Mouse (Mus musculus): ENCODE results near the gene Atp8a2. TPM values are rescaled to one million over a fixed set of nuclear protein-coding genes. Genes with fewer than 3 reads are reported as not detected.
"Not testable (repeated sequence)": the region's sequence is repeated elsewhere in the genome, so short reads cannot be mapped to it uniquely, and the experiment has no call there.

Atp8a2 gene
- polyA plus RNA-seq, 1 experiment from 2014 or later, result 6.1 TPM

- not testable (repeated sequence) for H3K27me3 ChIP-seq; H3K4me2 ChIP-seq (replicated peaks); H3K4me3 ChIP-seq; ATAC-seq (ENCODE audit: insufficient number of reproducible peaks, insufficient read depth, low FRiP score, low TSS enrichment); H3K9ac ChIP-seq; H3K36me3 ChIP-seq; H3K9me3 ChIP-seq; H3K27ac ChIP-seq
- peaks cover 12% of the 10 kb centered on the region; the same call in 1 of the 2 replicates for H3K4me1 ChIP-seq
- 75% methylated on average over 3 of the region's 3 CpGs for WGBS
Measured at GRCm38 (mm10) chr14:59716443-59717085, 480.4 kb downstream of the Atp8a2 start.

- WGBS, result 45% methylated on average over 13 of the region's 13 CpGs
- Histone ChIP-seq H3K27ac (no peak overlapping the region), H3K27me3 (no peaks in the 10 kb centered on the region), H3K36me3 (no peaks in the 10 kb centered on the region), H3K4me2 (replicated peaks) (0 out of 2 replicates have a peak overlapping the region, but pooled peaks have one; percentile 1), H3K4me3 (no peak overlapping the region), H3K9ac (no peak overlapping the region), H3K4me1 (peaks cover 12% of the 10 kb centered on the region; the same call in 1 of the 2 replicates), H3K9me3 (no peaks in the 10 kb centered on the region)
- ATAC-seq (ENCODE audit: insufficient number of reproducible peaks, insufficient read depth, low FRiP score, low TSS enrichment), result no peak
Measured at GRCm38 (mm10) chr14:59715695-59716442, 481.1 kb downstream of the Atp8a2 start.

GRCm38 (mm10) chr14:59709505-59710335 lies 487.3 kb downstream of the Atp8a2 start:
- Histone ChIP-seq H3K9ac (no peak overlapping the region), H3K27ac (no peak overlapping the region), H3K4me1 (no peaks in the 10 kb centered on the region), H3K27me3 (no peaks in the 10 kb centered on the region), H3K9me3 (no peaks in the 10 kb centered on the region), H3K36me3 (no peaks in the 10 kb centered on the region), H3K4me2 (replicated peaks) (no peak overlapping the region), H3K4me3 (no peak overlapping the region)
- 76% methylated on average over 3 of the region's 3 CpGs for WGBS
- no peak for ATAC-seq (ENCODE audit: insufficient number of reproducible peaks, insufficient read depth, low FRiP score, low TSS enrichment)

- Histone ChIP-seq H3K4me3 (no peak overlapping the region), H3K4me1 (no peaks in the 10 kb centered on the region), H3K9ac (no peak overlapping the region), H3K9me3 (no peaks in the 10 kb centered on the region), H3K27ac (no peak overlapping the region), H3K27me3 (no peaks in the 10 kb centered on the region), H3K4me2 (replicated peaks) (no peak overlapping the region), H3K36me3 (no peaks in the 10 kb centered on the region)
- WGBS, result 86% methylated on average over 7 of the region's 7 CpGs
- no peak for ATAC-seq (ENCODE audit: insufficient number of reproducible peaks, insufficient read depth, low FRiP score, low TSS enrichment)
Measured at GRCm38 (mm10) chr14:59708009-59708408, 489.0 kb downstream of the Atp8a2 start.

GRCm38 (mm10) chr14:59705326-59706058 lies 491.5 kb downstream of the Atp8a2 start:
- 69% methylated on average over 13 of the region's 13 CpGs for WGBS
- peaks cover 12% of the 10 kb centered on the region for H3K4me1 ChIP-seq
- H3K4me2 ChIP-seq (replicated peaks), result no peak overlapping the region
- no peaks in the 10 kb centered on the region for H3K36me3 ChIP-seq
- H3K27me3 ChIP-seq, result no peaks in the 10 kb centered on the region
- H3K9ac ChIP-seq, result no peak overlapping the region
- no peak for ATAC-seq (ENCODE audit: insufficient number of reproducible peaks, insufficient read depth, low FRiP score, low TSS enrichment)
- H3K4me3 ChIP-seq, result no peak overlapping the region
- peak overlapping the region; percentile 26; the same call in 1 of the 2 replicates for H3K27ac ChIP-seq
- no peaks in the 10 kb centered on the region for H3K9me3 ChIP-seq

- H3K27ac ChIP-seq, result 0 out of 2 replicates have a peak overlapping the region, but pooled peaks have one; percentile 55
- H3K4me1 ChIP-seq, result peaks cover 20% of the 10 kb centered on the region
- H3K4me2 ChIP-seq (replicated peaks), result no peak overlapping the region
- H3K9ac ChIP-seq, result no peak overlapping the region
- H3K27me3 ChIP-seq, result no peaks in the 10 kb centered on the region
- 7% methylated on average over 5 of the region's 5 CpGs for WGBS
- no peaks in the 10 kb centered on the region for H3K9me3 ChIP-seq
- no peak overlapping the region for H3K4me3 ChIP-seq
- no peak; the same call in 1 of the 2 replicates for ATAC-seq (ENCODE audit: insufficient number of reproducible peaks, insufficient read depth, low FRiP score, low TSS enrichment)
- H3K36me3 ChIP-seq, result no peaks in the 10 kb centered on the region
Measured at GRCm38 (mm10) chr14:59701492-59701891, 495.5 kb downstream of the Atp8a2 start.

- Histone ChIP-seq H3K36me3 (no peaks in the 10 kb centered on the region), H3K4me2 (replicated peaks) (no peak overlapping the region), H3K27me3 (no peaks in the 10 kb centered on the region; the same call in 1 of the 2 replicates), H3K27ac (no peak overlapping the region), H3K4me1 (peaks cover 5% of the 10 kb centered on the region), H3K9me3 (no peaks in the 10 kb centered on the region), H3K9ac (no peak overlapping the region), H3K4me3 (no peak overlapping the region)
- no peak for ATAC-seq (ENCODE audit: insufficient number of reproducible peaks, insufficient read depth, low FRiP score, low TSS enrichment)
- WGBS, result 81% methylated on average over 4 of the region's 4 CpGs
Measured at GRCm38 (mm10) chr14:59695160-59695559, 501.8 kb downstream of the Atp8a2 start.

DNA sequence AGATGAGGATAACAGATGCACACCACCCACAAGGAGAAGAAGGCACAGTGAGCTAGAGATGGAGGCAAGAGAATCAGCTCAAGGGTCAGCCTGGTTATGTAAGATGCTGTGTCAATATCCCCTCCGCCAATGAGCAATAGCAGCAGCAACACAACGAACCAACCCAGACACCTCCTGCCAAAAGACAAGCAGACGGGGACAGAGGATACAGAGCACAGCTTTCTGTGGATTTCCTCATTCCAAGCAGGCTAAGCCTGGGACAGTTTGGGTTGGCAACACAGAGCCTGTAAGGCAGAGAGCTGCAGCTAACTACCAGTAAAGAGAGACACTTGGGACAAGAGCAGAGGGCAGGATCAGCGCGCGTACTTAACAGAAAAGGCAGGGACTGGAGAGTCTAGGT lies 504.8 kb downstream of the Atp8a2 start:
- Histone ChIP-seq H3K4me1 (peaks cover 7% of the 10 kb centered on the region; the same call in 1 of the 2 replicates), H3K4me2 (replicated peaks) (no peak overlapping the region), H3K36me3 (no peaks in the 10 kb centered on the region), H3K9ac (no peak overlapping the region), H3K27me3 (no peaks in the 10 kb centered on the region; the same call in 1 of the 2 replicates), H3K4me3 (no peak overlapping the region), H3K27ac (no peak overlapping the region), H3K9me3 (no peaks in the 10 kb centered on the region)
- WGBS, result 87% methylated on average over 6 of the region's 6 CpGs
- ATAC-seq (ENCODE audit: insufficient number of reproducible peaks, insufficient read depth, low FRiP score, low TSS enrichment), result no peak

- no peak for ATAC-seq (ENCODE audit: insufficient number of reproducible peaks, insufficient read depth, low FRiP score, low TSS enrichment)
- Histone ChIP-seq H3K9me3 (no peaks in the 10 kb centered on the region), H3K36me3 (no peaks in the 10 kb centered on the region), H3K4me1 (peaks cover 7% of the 10 kb centered on the region; the same call in 1 of the 2 replicates), H3K4me2 (replicated peaks) (no peak overlapping the region), H3K27ac (no peak overlapping the region), H3K9ac (no peak overlapping the region), H3K27me3 (no peaks in the 10 kb centered on the region; the same call in 1 of the 2 replicates), H3K4me3 (no peak overlapping the region)
- 59% methylated on average over 13 of the region's 13 CpGs for WGBS
Measured at GRCm38 (mm10) chr14:59691402-59691801, 505.6 kb downstream of the Atp8a2 start.

DNA sequence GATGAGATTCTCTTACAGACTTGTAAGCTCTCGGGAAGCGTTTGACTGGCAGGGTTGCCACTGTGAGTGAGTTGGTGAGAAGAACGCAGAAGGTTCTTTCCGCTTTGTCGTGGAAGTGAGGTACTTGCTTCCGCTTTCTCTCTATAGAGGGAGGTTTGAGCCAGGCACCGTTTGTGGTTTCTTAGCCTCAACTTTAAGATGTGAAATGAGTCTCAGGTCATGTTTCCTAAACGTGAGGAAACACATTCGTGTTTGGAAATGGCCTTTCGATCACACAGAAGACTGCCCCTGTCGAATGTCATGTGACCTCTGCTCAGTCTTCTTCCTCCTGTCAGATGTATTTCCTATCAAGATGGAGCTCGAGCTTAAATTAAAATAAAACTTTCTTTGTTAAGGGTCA lies 506.0 kb downstream of the Atp8a2 start:
- Histone ChIP-seq H3K27me3 (no peaks in the 10 kb centered on the region; the same call in 1 of the 2 replicates), H3K27ac (no peak overlapping the region), H3K9me3 (no peaks in the 10 kb centered on the region), H3K36me3 (no peaks in the 10 kb centered on the region), H3K9ac (no peak overlapping the region), H3K4me1 (peaks cover 7% of the 10 kb centered on the region; the same call in 1 of the 2 replicates), H3K4me2 (replicated peaks) (no peak overlapping the region), H3K4me3 (no peak overlapping the region)
- no peak for ATAC-seq (ENCODE audit: insufficient number of reproducible peaks, insufficient read depth, low FRiP score, low TSS enrichment)
- WGBS, result 56% methylated on average over 12 of the region's 12 CpGs

DNA sequence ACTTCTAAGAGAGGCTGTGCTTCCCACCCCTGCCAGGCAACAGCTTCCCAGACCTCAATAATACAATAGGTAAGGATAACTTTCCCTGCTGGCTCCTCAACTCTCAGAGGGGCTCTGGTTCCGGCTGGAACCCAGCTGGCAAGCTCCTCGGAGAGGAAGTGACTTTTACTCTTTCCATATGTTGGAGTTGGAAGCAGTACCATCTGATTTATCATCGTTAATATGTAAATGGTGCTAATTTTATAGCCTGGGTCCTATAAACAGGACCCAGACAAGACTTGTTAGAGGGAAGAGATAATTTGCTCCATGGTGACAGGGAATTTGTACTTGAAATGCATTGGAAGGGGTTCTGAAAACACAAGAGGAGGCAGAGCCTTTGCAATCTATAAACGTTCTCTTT lies 507.4 kb downstream of the Atp8a2 start:
- no peaks in the 10 kb centered on the region for H3K9me3 ChIP-seq
- H3K9ac ChIP-seq, result no peak overlapping the region
- H3K4me2 ChIP-seq (replicated peaks), result no peak overlapping the region
- 39% methylated on average over 4 of the region's 4 CpGs for WGBS
- H3K4me3 ChIP-seq, result no peak overlapping the region
- no peak overlapping the region for H3K27ac ChIP-seq
- no peak for ATAC-seq (ENCODE audit: insufficient number of reproducible peaks, insufficient read depth, low FRiP score, low TSS enrichment)
- no peaks in the 10 kb centered on the region for H3K36me3 ChIP-seq
- H3K4me1 ChIP-seq, result peaks cover 14% of the 10 kb centered on the region
- H3K27me3 ChIP-seq, result no peaks in the 10 kb centered on the region; the same call in 1 of the 2 replicates

Measured in embryonic facial prominence, embryonic 12.5 days (tissue).